Mouse (Mus musculus) liver, adult 2 months (tissue): ENCODE data around the gene Eefsec.

ENCODE experiments used
- CTCF ChIP-seq: fragments of 200-500 bp; IDR thresholded peaks from 2 replicates; pipeline ENCODE4 v1.5.1; 2011; ENCODE audit warnings: low read depth, low read length, control low read depth
- POLR2A ChIP-seq: fragments of 200-500 bp; IDR thresholded peaks from 2 replicates; pipeline ENCODE4 v1.6.1; 2011; ENCODE audit warnings: low read length, control low read depth; ENCODE audit not compliant: insufficient read depth; ENCODE audit errors: extremely low read depth

DNA sequence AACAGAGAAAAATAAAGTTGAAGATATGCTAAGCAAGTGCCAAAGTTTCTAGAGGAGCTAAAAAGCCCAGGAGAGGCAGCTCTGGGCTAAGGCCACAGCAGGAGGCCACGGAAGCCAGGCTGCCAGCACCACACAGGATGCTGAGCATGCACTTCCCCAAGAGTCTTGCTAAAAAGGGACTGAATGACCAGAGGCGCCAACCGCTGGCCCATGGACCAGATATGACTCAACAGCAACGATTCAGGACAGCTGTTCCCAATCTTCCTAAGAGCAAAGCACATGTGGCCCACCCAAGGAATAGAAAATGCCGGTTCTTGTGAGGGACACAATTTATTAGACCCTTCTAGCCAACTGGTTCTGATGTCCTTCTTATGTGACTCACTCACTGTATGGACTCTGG is 57.4 kb downstream of the Eefsec start:
- no peak for TF ChIP-seq CTCF
- no peak for TF ChIP-seq POLR2A
